Mouse (Mus musculus) myocyte (in vitro differentiated cells): ENCODE measurements around the gene Cpox.

Source experiments
- CEBPB ChIP-seq: IDR thresholded peaks from 2 replicates; pipeline ENCODE4 v1.6.1; 2011; ENCODE audit warnings: mild to moderate bottlenecking, moderate library complexity; ENCODE audit not compliant: poor library complexity, insufficient read depth, severe bottlenecking
- E2F4 ChIP-seq: IDR thresholded peaks from one replicate; pipeline ENCODE4 v1.6.1; 2011; ENCODE audit warnings: mild to moderate bottlenecking, control low read depth, moderate library complexity; ENCODE audit not compliant: insufficient read depth
- MAX ChIP-seq: IDR thresholded peaks from one replicate; pipeline ENCODE4 v1.6.1; 2011; ENCODE audit warnings: low read depth, mild to moderate bottlenecking, control low read depth
- MYOD1 ChIP-seq, 3 experiments: IDR thresholded peaks; one replicate each; pipeline ENCODE4 v1.6.1; 2011; ENCODE audit warnings: control low read depth in 2 of 3, low read depth in 2 of 3, mild to moderate bottlenecking in 2 of 3, moderate library complexity in 1 of 3; ENCODE audit not compliant: insufficient read length in 2 of 3, control insufficient read depth in 1 of 3
- MYOG ChIP-seq, 3 experiments: IDR thresholded peaks; one replicate each; pipeline ENCODE4 v1.6.1; 2011; ENCODE audit warnings: control low read depth in 2 of 3, low read depth in 2 of 3, mild to moderate bottlenecking in 2 of 3; ENCODE audit not compliant: insufficient read length in 2 of 3, control insufficient read depth in 1 of 3, insufficient read depth in 1 of 3
- POLR2A ChIP-seq: IDR thresholded peaks from one replicate; pipeline ENCODE4 v1.6.1; 2011; ENCODE audit warnings: low read depth, mild to moderate bottlenecking, control low read depth, moderate library complexity; ENCODE audit not compliant: insufficient read length
- POLR2AphosphoS2 ChIP-seq: IDR thresholded peaks from one replicate; pipeline ENCODE4 v1.6.1; 2011; ENCODE audit warnings: low read depth, control low read depth; ENCODE audit not compliant: insufficient read length
- REST ChIP-seq: IDR thresholded peaks from one replicate; pipeline ENCODE4 v1.6.1; 2011; ENCODE audit warnings: mild to moderate bottlenecking, control low read depth, moderate library complexity; ENCODE audit not compliant: insufficient read depth, insufficient read length
- SRF ChIP-seq: IDR thresholded peaks from one replicate; pipeline ENCODE4 v1.6.1; 2011; ENCODE audit warnings: low read depth; ENCODE audit not compliant: control insufficient read depth, insufficient read length
- TCF12 ChIP-seq: IDR thresholded peaks from one replicate; pipeline ENCODE4 v1.6.1; 2011; ENCODE audit warnings: mild to moderate bottlenecking, control low read depth; ENCODE audit not compliant: poor library complexity, insufficient read depth, severe bottlenecking
- TCF3 ChIP-seq: IDR thresholded peaks from one replicate; pipeline ENCODE4 v1.6.1; 2011; ENCODE audit warnings: low read depth, control low read depth; ENCODE audit not compliant: insufficient read length
- USF1 ChIP-seq: IDR thresholded peaks from one replicate; pipeline ENCODE4 v1.6.1; 2011; ENCODE audit warnings: low read depth, mild to moderate bottlenecking, control low read depth, moderate library complexity

DNA sequence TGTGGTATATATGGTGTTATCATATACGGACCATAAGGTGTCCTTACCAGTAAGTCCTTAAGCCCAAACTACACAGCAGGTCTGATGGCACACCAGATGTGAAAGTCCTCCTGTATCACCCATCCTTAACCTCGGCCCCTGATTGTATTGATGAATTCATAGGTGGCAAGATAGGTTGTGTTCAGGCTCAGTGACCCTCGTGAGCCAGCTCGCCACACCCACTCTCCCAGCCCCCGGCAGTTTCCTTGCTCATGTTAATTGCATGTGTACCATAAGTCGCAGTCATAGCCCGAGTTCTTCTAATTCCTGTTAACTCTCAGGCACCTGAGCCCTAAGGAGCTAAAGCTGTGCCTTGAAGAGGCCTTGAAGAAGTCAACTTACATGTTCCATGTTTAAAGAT is 6.1 kb downstream of the Cpox start:
- TF ChIP-seq POLR2A = no peak
- TF ChIP-seq POLR2AphosphoS2 = no peak
- no peak for TF ChIP-seq MYOG (IDR thresholded peaks at IDR 0.05; ENCODE audit: control insufficient read depth in 1 of 3, insufficient read depth in 1 of 3, insufficient read length in 2 of 3, low read depth in 2 of 3)
- TF ChIP-seq MAX = no peak
- no peak for TF ChIP-seq TCF12
- TF ChIP-seq E2F4 = no peak
- TF ChIP-seq CEBPB = no peak
- no peak for TF ChIP-seq TCF3
- no peak for TF ChIP-seq USF1
- TF ChIP-seq MYOD1 (IDR thresholded peaks at IDR 0.05; ENCODE audit: control insufficient read depth in 1 of 3, insufficient read length in 2 of 3, low read depth in 2 of 3) = no peak
- no peak for TF ChIP-seq SRF
- TF ChIP-seq REST = no peak
